Mouse (Mus musculus): ENCODE measurements at regions not wholly inside any gene's neighbourhood (a gene's known extent, or its start where the extent isn't known, plus 50 kb on each side); places are given as distances from the start of the nearest gene placed in this dataset.

DNA sequence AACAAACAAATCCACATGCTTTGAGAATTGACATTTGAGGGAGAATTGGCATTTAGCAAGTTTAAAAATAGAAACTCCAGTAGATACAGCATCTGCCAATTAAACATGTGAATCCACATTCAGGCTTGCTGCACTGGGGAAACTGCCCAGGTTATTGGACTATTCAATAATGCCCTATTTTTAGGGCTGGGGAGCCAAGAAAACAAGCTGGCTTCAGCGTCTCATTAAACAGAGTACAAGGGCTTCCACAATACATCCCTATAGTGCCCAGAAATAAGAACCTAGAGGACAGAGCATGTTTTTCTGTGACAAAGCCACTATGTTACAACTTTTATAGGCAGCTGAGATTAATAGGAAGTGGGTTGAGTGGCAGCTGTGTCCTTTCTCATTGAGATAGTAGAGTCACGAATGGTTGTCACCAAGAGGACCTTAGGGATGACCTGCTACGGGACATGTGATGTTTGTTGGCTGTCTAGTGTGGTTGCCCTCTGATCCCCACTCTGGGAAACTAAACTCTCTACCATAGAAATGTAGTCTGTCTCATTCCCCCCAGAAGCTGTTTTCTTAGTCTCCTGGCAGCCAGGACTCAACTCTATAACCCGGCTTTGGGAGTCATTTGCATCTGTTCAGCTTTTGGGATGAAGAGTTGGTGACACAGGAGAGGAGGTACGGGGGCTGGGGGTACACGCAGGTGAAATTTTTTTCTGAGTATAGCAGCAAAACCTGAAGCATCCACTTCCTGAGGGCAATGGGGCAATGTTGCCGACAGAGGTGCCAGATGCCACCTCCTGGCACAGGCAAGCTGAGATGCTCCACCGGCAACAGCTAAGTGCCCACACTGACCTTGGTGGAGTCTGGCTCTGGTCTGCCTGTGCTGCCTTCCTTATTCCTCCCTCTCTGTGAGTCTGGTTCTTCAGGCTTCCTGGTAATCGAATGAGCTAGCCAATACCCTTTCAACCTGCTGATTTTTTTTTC lies 53.0 kb upstream of the Usp24 start:
- peak; percentile 46 for TF ChIP-seq CTCF (IDR thresholded peaks at IDR 0.05; ENCODE audit: low read depth, low read length)
- no peak for TF ChIP-seq POLR2A (IDR thresholded peaks at IDR 0.05; ENCODE audit: extremely low read depth, insufficient read depth, low read length)
